Comparison of ENCODE assay signal across 8 mouse cellular contexts in genomic region chr9:110132201-110132605, GRCm38 (mm10). TPM values are rescaled to one million over a fixed set of nuclear protein-coding genes. Genes with fewer than 3 reads are reported as not detected.
DNase-seq lines count a peak whose midpoint lies in the region; ATAC-seq lines count a peak whose summit lies in the region.

No protein-coding gene starts in this region.

- H3K9me3 ChIP-seq in heart, embryonic 14.5 days (ENCODE audit: control insufficient read depth, low read length) = no peaks in the 10 kb centered on the region

- no peak for DNase-seq in heart, postnatal 4 days
- peak; percentile 79 for DNase-seq in induced T-regulatory cell, adult 2 months (ENCODE audit: low read depth)
- DNase-seq in testis, postnatal 10 days (ENCODE audit: low spot score) = peak; percentile 83
- no peak for DNase-seq in right cerebral cortex, adult 2 months (ENCODE audit: low spot score in 2 of 2)

- peak overlapping the region; percentile 43 to 88 for H3K27ac ChIP-seq in heart, embryonic 14.5 days (replicated peaks in 1 of 2; ENCODE audit: control insufficient read depth in 1 of 2, insufficient read depth in 1 of 2, low read depth in 2 of 2, low read length in 2 of 2)
- no peak overlapping the region for H3K27ac ChIP-seq in macrophage

- H3K4me1 ChIP-seq in heart, embryonic 14.5 days (ENCODE audit: control insufficient read depth in 2 of 2, insufficient read depth in 2 of 2, low read length in 2 of 2) = peaks cover 0 to 22% of the 10 kb centered on the region in 2 experiments; a peak in 2 of 4 replicates

- H3K27me3 ChIP-seq in heart, embryonic 14.5 days (ENCODE audit: control insufficient read depth, insufficient read depth, low read length) = no peaks in the 10 kb centered on the region

- peak overlapping the region; percentile 73 for H3K4me2 ChIP-seq in heart, embryonic 14.5 days (ENCODE audit: low read length)

- peaks cover 19% of the 10 kb centered on the region for H3K36me3 ChIP-seq in heart, embryonic 14.5 days (ENCODE audit: control insufficient read depth, insufficient read depth, low read length)
- 0 out of 2 replicates have a peak, but pooled peaks cover 8% of the 10 kb centered on the region for H3K36me3 ChIP-seq in macrophage (ENCODE audit: inconsistent target)

- peak overlapping the region; percentile 89 for H3K9ac ChIP-seq in heart, embryonic 14.5 days (ENCODE audit: low read length)

- peak; percentile 52 for ATAC-seq in heart, embryonic 14.5 days (ENCODE audit: insufficient number of reproducible peaks, insufficient read depth, low FRiP score, low read depth)
- peak; percentile 28 for ATAC-seq in CD4-positive, CD25-positive, alpha-beta regulatory T cell, adult 4 months
- ATAC-seq in common myeloid progenitor, adult 5-6 weeks (replicated peaks; ENCODE audit: low read depth, poor library complexity, severe bottlenecking) = peak; percentile 20; the same call in 1 of the 2 replicates

- peaks cover 49% of the 10 kb centered on the region for H3K79me2 ChIP-seq in macrophage (ENCODE audit: inconsistent target)

- WGBS in heart, embryonic 14.5 days = under 1% methylated on average over 30 of the region's 38 CpGs
- WGBS in macrophage (ENCODE audit: missing documents) = 1% methylated on average over 31 of the region's 38 CpGs

- H3K4me3 ChIP-seq in heart, embryonic 14.5 days (ENCODE audit: control insufficient read depth in 1 of 2, insufficient read depth in 1 of 2, low read depth in 1 of 2, low read length in 2 of 2) = peak overlapping the region; percentile 64 to 75
- peak overlapping the region; percentile 33 for H3K4me3 ChIP-seq in macrophage (ENCODE audit: inconsistent target)

RNA-seq across cellular contexts. Expression of gene Dhx30, which starts 14.6 kb away (rescaled TPM):
- 89.5 and 94.5 TPM in 2 replicates for polyA plus RNA-seq in heart, embryonic 14.5 days (2014; fragmentation: Nextera tagmentation; extraction: Ambion mirVana)
- 10 to 100 TPM; 78.0 to 81.8 TPM for total RNA-seq in heart, postnatal 4 days (2021)
- polyA plus RNA-seq in CD4-positive, CD25-positive, alpha-beta regulatory T cell, adult 4 months (2017; shearing (Covaris generic)) = 100 to 1,000 TPM; 102 to 156 TPM
- 56.8 and 59.2 TPM in 2 replicates for total RNA-seq in common myeloid progenitor, adult 5-6 weeks (2017)
- 100 to 1,000 TPM in 14 of 26 experiments, 10 to 100 TPM in 12; 34.6 to 162 (median 109) TPM for total RNA-seq in macrophage (2018; cell fraction: chromatin; rRNA removed)
- total RNA-seq in macrophage (2018; cell fraction: cytosol; rRNA removed) = 10 to 100 TPM; 19.0 to 52.4 (median 37.6) TPM
- total RNA-seq in macrophage (2018; cell fraction: nucleus; rRNA removed) = 100 to 1,000 TPM in 5 of 26 experiments, 10 to 100 TPM in 21; 33.2 to 129 (median 75.3) TPM
- 22.5 to 39.0 TPM (median 36.9 TPM) in 3 replicates for polyA plus RNA-seq in macrophage (2018)

RNA-seq across cellular contexts. Expression of gene Smarcc1, which starts 14.7 kb away (rescaled TPM):
- 73.8 and 80.7 TPM in 2 replicates for polyA plus RNA-seq in heart, embryonic 14.5 days (2014; fragmentation: Nextera tagmentation; extraction: Ambion mirVana)
- total RNA-seq in heart, postnatal 4 days (2021) = 10 to 100 TPM; 64.3 to 66.5 TPM
- polyA plus RNA-seq in CD4-positive, CD25-positive, alpha-beta regulatory T cell, adult 4 months (2017; shearing (Covaris generic)) = 10 to 100 TPM; 23.4 to 24.1 TPM
- 110 and 146 TPM in 2 replicates for total RNA-seq in common myeloid progenitor, adult 5-6 weeks (2017)
- 10 to 100 TPM; 13.9 to 85.5 (median 66.6) TPM for total RNA-seq in macrophage (2018; cell fraction: chromatin; rRNA removed)
- total RNA-seq in macrophage (2018; cell fraction: cytosol; rRNA removed) = 10 to 100 TPM; 20.4 to 37.4 (median 32.4) TPM
- total RNA-seq in macrophage (2018; cell fraction: nucleus; rRNA removed) = 10 to 100 TPM; 16.5 to 79.1 (median 32.6) TPM
- polyA plus RNA-seq in macrophage (2018) = 20.5 to 39.6 TPM (median 35.3 TPM) in 3 replicates

Comparison
In these comparisons a context has a peak if more than half of its experiments do, and no peak if none do; other contexts are left out.
1. DNase-seq: peak in induced T-regulatory cell, adult 2 months (single experiment) and testis, postnatal 10 days (single experiment); none in heart, postnatal 4 days (single experiment) and right cerebral cortex, adult 2 months (0 of 2).
2. Peak in every context shown above with its lines, with median percentiles within 50 percentile points of each other: ATAC-seq.